Mouse (Mus musculus) ES-E14 (cell line): ENCODE data around the gene Gm2832. TPM values are rescaled to one million over a fixed set of nuclear protein-coding genes. Genes with fewer than 3 reads are reported as not detected.
"Not testable (repeated sequence)": the region's sequence is repeated elsewhere in the genome, so short reads cannot be mapped to it uniquely, and the experiment has no call there.

Experiments used
- DNase-seq: peaks from one replicate; pipeline ENCODE4 v3.0.0-alpha.2; 2013; ENCODE audit warnings: low read depth, low spot score
- H3K27ac ChIP-seq: 2 replicates; pipeline ENCODE4 v1.5.1; 2012; ENCODE audit warnings: low read depth, mild to moderate bottlenecking, low read length, moderate library complexity, mixed read lengths; ENCODE audit not compliant: poor library complexity, insufficient read depth, severe bottlenecking
- H3K36me3 ChIP-seq: 2 replicates; pipeline ENCODE4 v1.6.1; 2012; ENCODE audit warnings: mild to moderate bottlenecking, low read length, moderate library complexity, mixed read lengths; ENCODE audit not compliant: control insufficient read depth, poor library complexity, insufficient read depth, severe bottlenecking
- H3K4me1 ChIP-seq, 2 experiments: fragments of 150-350 bp in 1 of 2; sonication (generic) in 1 of 2; 2 replicates each; pipeline ENCODE4 v1.6.1; 2012; ENCODE audit warnings: low read length in 2 of 2, mild to moderate bottlenecking in 1 of 2, mixed read lengths in 1 of 2; ENCODE audit not compliant: control insufficient read depth in 2 of 2, insufficient read depth in 2 of 2, poor library complexity in 1 of 2
- H3K4me3 ChIP-seq, 2 experiments: fragments of 150-350 bp in 1 of 2; sonication (generic) in 1 of 2; 2 replicates each; pipeline ENCODE4 v1.5.1; 2012; ENCODE audit warnings: low read length in 2 of 2, low read depth in 1 of 2, mild to moderate bottlenecking in 1 of 2, mixed read lengths in 1 of 2; ENCODE audit not compliant: insufficient read depth in 1 of 2, poor library complexity in 1 of 2, severe bottlenecking in 1 of 2
- H3K9ac ChIP-seq: 2 replicates; pipeline ENCODE4 v1.6.1; 2012; ENCODE audit warnings: low read depth, mild to moderate bottlenecking, low read length, mixed read lengths; ENCODE audit not compliant: poor library complexity, insufficient read depth, severe bottlenecking
- H3K9me3 ChIP-seq: fragments of 150-350 bp; sonication (generic); 2 replicates; pipeline ENCODE4 v1.6.1; 2012; ENCODE audit warnings: low read depth, mild to moderate bottlenecking, low read length; ENCODE audit not compliant: control insufficient read depth, insufficient read depth
- in situ Hi-C, 2 experiments: fragments of 600-800 bp; cut with MboI; formaldehyde crosslinking; loops; one replicate each; pipeline ENCODE4 v1.15.1; 2025; ENCODE audit warnings: low sequenced_read_pairs in 2 of 2, inconsistent platforms in 1 of 2; ENCODE audit not compliant: unreplicated experiment in 2 of 2
- total RNA-seq: library from RNA; depleted of rRNA; stranded (reverse); fragments of 300-350 nt; gene quantifications from 2 replicates; pipeline ENCODE4 v1.2.3, GENCODE M21; 2012; rRNA removed

Gene Gm2832
- total RNA-seq = 0.31 and 0.48 TPM in 2 replicates

- H3K27ac ChIP-seq, H3K4me3 ChIP-seq, DNase-seq, in situ Hi-C loops, H3K4me1 ChIP-seq, H3K9me3 ChIP-seq, H3K9ac ChIP-seq, H3K36me3 ChIP-seq: not testable (repeated sequence)
Observed at GRCm38 (mm10) chr14:41278505-41278904, at the start of gene Gm2832. Gene Gm2832, plus strand, starts transcription at chr14:41278805.

- in situ Hi-C loops, H3K9ac ChIP-seq, H3K9me3 ChIP-seq, H3K27ac ChIP-seq, H3K4me1 ChIP-seq, H3K4me3 ChIP-seq, DNase-seq, H3K36me3 ChIP-seq: not testable (repeated sequence)
Observed at GRCm38 (mm10) chr14:41263296-41263695, 15.3 kb upstream of the Gm2832 start.

- H3K36me3 ChIP-seq, H3K27ac ChIP-seq, H3K9me3 ChIP-seq, DNase-seq, H3K9ac ChIP-seq, in situ Hi-C loops, H3K4me1 ChIP-seq: not testable (repeated sequence)
- H3K4me3 ChIP-seq = peak overlapping the region in 1 of 2 experiments; percentile 30; a peak in 2 of 4 replicates
Observed at GRCm38 (mm10) chr14:41263853-41264755, 14.5 kb upstream of the Gm2832 start.

GRCm38 (mm10) chr14:41264756-41265566, 13.6 kb upstream of the Gm2832 start:
- H3K4me3 ChIP-seq = peak overlapping the region; percentile 48 to 58; a peak in 3 of 4 replicates
- H3K27ac ChIP-seq, H3K9me3 ChIP-seq, H3K4me1 ChIP-seq, H3K9ac ChIP-seq, in situ Hi-C loops, H3K36me3 ChIP-seq: not testable (repeated sequence)
- DNase-seq = peak; percentile 30

- H3K36me3 ChIP-seq, H3K27ac ChIP-seq, H3K9me3 ChIP-seq, in situ Hi-C loops, H3K4me3 ChIP-seq, H3K9ac ChIP-seq, DNase-seq, H3K4me1 ChIP-seq: not testable (repeated sequence)
Observed at GRCm38 (mm10) chr14:41285965-41286364, 7.4 kb downstream of the Gm2832 start.

Other genes starting within 250 kb of the Gm2832 start
- not detected in 2 replicates for gene Dydc2, start 209.6 kb upstream of the Gm2832 start, total RNA-seq
- gene Dydc1, start 205.9 kb upstream of the Gm2832 start, total RNA-seq = not detected in 2 replicates
- 0.11 and 0.54 TPM in 2 replicates for gene Mat1a, start 173.8 kb upstream of the Gm2832 start, total RNA-seq
- gene Sftpa1, start 147.0 kb upstream of the Gm2832 start, total RNA-seq = not detected in 2 replicates
- gene Mbl1, start 127.3 kb upstream of the Gm2832 start, total RNA-seq = not detected in 2 replicates
- gene Sftpd, start 93.7 kb upstream of the Gm2832 start, total RNA-seq = 1.6 and 1.7 TPM in 2 replicates
- gene Gm5798, start 69.8 kb downstream of the Gm2832 start, total RNA-seq = 0.40 TPM in 1 of 2 replicates, not detected in the other
- not detected in 2 replicates for gene Gm7945, start 107.6 kb downstream of the Gm2832 start, total RNA-seq
- not detected in 2 replicates for gene Gm6482, start 129.5 kb downstream of the Gm2832 start, total RNA-seq
- not detected in 2 replicates for gene Gm7954, start 174.7 kb downstream of the Gm2832 start, total RNA-seq
- gene Gm3486, start 210.7 kb downstream of the Gm2832 start, total RNA-seq = not detected in 2 replicates